Mouse (Mus musculus) lung, embryonic 14.5 days (tissue): ENCODE measurements around the gene Rnf24. TPM values are rescaled to one million over a fixed set of nuclear protein-coding genes. Genes with fewer than 3 reads are reported as not detected.
A peak's percentile ranks its signal among the peaks of the same experiment; 100 is the strongest.
"Not testable (repeated sequence)": the region's sequence is repeated elsewhere in the genome, so short reads cannot be mapped to it uniquely, and the experiment has no call there.

ENCODE experiments used
- ATAC-seq: fragments of 200-750 bp; cut with Nextera tagmentation; 2 replicates; pipeline ENCODE4 v1.8.0; 2017; ENCODE audit warnings: mild to moderate bottlenecking, moderate TSS enrichment, moderate library complexity; ENCODE audit not compliant: insufficient read depth
- DNase-seq: peaks from one replicate; pipeline ENCODE4 v3.0.0-alpha.2; 2015
- H3K27ac ChIP-seq: fragments of 300-500 bp; sonication (generic); 2 replicates; pipeline ENCODE4 v1.5.1; 2014; ENCODE audit warnings: low read depth, mild to moderate bottlenecking, moderate library complexity
- H3K27me3 ChIP-seq: fragments of 300-500 bp; sonication (generic); 2 replicates; pipeline ENCODE4 v1.6.1; 2014; ENCODE audit warnings: low read length, control low read depth; ENCODE audit not compliant: insufficient read depth
- H3K36me3 ChIP-seq: fragments of 300-500 bp; sonication (generic); 2 replicates; pipeline ENCODE4 v1.6.1; 2014; ENCODE audit warnings: control low read depth; ENCODE audit not compliant: insufficient read depth
- H3K4me1 ChIP-seq: fragments of 300-500 bp; sonication (generic); 2 replicates; pipeline ENCODE4 v1.6.1; 2014; ENCODE audit warnings: antibody characterized with exemption, control low read depth; ENCODE audit not compliant: insufficient read depth
- H3K4me2 ChIP-seq: fragments of 300-500 bp; sonication (generic); 2 replicates; pipeline ENCODE4 v1.6.1; 2014; ENCODE audit warnings: mild to moderate bottlenecking
- H3K4me3 ChIP-seq: fragments of 300-500 bp; sonication (generic); 2 replicates; pipeline ENCODE4 v1.5.1; 2014; ENCODE audit warnings: low read depth, low read length
- H3K9ac ChIP-seq: fragments of 300-500 bp; sonication (generic); 2 replicates; pipeline ENCODE4 v1.6.1; 2014
- H3K9me3 ChIP-seq: fragments of 300-500 bp; sonication (generic); 2 replicates; pipeline ENCODE4 v1.6.1; 2016; ENCODE audit warnings: low read depth, low read length, control low read depth
- CTCF ChIP-seq: IDR thresholded peaks from 2 replicates; pipeline ENCODE4 v1.5.1; 2016; ENCODE audit warnings: antibody characterized with exemption, low read depth
- WGBS: fragments of 180-500 bp; shearing (Covaris S2); extraction: QIAGEN DNeasy Blood & Tissue Kit; methylation state at CpG from one replicate; pipeline ENCODE4 v1.1.7; 2014; 5-methylcytosine and 5-hydroxymethylcytosine counted together
- polyA plus RNA-seq: library from polyadenylated mRNA; unstranded; fragments of >200 nt; fragmentation: Nextera tagmentation; extraction: Ambion mirVana; gene quantifications from 2 replicates; pipeline ENCODE4 v1.2.1, GENCODE M21; 2014

Rnf24 gene
- polyA plus RNA-seq, 1 experiment from 2014 or later: 5.3 TPM

DNA sequence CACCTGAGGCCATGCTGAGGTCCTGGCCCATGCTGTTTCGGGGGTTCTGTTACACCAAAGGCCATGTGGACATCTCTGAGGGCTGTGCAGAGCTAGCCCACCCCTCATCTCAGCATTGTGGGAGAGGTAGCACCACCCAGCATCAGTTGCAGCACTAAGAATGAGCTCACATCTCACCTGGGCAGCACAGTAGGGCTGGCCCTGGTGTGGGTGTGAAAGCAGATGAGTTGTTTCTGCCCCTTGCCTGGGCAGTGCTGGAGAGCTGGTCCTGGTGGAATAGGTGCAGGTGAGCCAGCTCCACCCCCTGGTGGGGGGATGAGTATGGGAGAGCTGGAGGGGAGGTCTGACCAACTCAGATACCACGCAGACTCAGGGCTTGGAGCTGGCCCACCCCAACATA, 36.5 kb downstream of the Rnf24 start:
- no peak for ATAC-seq
- WGBS: 74% methylated on average over 2 of the region's 2 CpGs
- no peak overlapping the region for H3K27ac ChIP-seq

DNA sequence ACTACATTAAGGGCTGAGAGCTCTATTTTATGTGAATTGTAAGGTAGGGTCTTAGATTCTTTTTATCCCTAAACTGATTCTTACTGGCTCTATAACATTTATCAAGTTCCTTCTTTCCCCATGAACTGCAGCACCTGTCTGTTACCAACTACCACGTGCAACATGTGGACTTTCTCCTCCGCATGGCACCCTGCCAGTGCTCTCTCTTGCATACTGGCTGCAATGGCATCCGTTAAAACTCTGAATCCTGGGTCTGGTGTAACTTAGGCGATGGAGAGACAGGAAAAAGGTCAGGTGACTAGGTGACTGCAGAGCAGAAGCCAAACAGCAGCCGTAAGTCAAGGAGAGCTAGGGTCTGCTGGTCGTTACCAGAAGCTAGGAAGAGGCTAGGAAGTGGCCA, 43.4 kb downstream of the Rnf24 start:
- Histone ChIP-seq H3K27me3 (no peaks in the 10 kb centered on the region), H3K4me3 (no peak overlapping the region), H3K36me3 (no peaks in the 10 kb centered on the region), H3K9ac (no peak overlapping the region), H3K4me1 (no peaks in the 10 kb centered on the region), H3K4me2 (no peak overlapping the region), H3K27ac (no peak overlapping the region), H3K9me3 (no peaks in the 10 kb centered on the region)
- no peak for TF ChIP-seq CTCF
- 48% methylated on average over 6 of the region's 6 CpGs for WGBS
- DNase-seq (no peak), ATAC-seq (no peak)

More for the DNA sequence above, 36.5 kb downstream of the Rnf24 start:
- Histone ChIP-seq H3K9ac (no peak overlapping the region), H3K4me1 (no peaks in the 10 kb centered on the region), H3K36me3 (no peaks in the 10 kb centered on the region), H3K4me2 (no peak overlapping the region), H3K9me3 (peaks cover 8% of the 10 kb centered on the region; the same call in 1 of the 2 replicates), H3K4me3 (no peak overlapping the region), H3K27me3 (no peaks in the 10 kb centered on the region)
- no peak for DNase-seq
- TF ChIP-seq CTCF: no peak

DNA sequence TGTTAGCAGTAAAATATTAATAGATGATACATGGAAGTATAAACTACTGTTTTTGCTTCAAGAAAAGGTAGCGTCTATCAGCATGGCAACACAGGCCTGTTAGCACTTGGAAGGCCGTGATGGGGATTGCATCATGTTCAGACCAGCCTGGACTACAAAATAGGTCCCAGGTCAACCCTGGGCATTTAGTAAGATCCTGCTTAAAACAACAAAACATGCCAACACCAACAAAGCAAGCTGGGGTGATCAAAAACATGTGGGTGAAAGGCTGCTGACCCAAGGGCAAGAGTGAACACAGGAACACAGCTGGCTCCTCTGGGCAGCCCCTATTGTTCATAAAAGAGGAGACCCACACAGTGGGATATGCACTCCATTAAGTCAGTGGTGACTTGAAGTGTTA, 44.9 kb downstream of the Rnf24 start:
- 84% methylated on average over 2 of the region's 2 CpGs for WGBS
- H3K27ac ChIP-seq: no peak overlapping the region
- no peaks in the 10 kb centered on the region for H3K9me3 ChIP-seq
- no peaks in the 10 kb centered on the region for H3K27me3 ChIP-seq
- H3K9ac ChIP-seq: no peak overlapping the region
- H3K4me1 ChIP-seq: no peaks in the 10 kb centered on the region
- TF ChIP-seq CTCF: no peak
- no peak overlapping the region for H3K4me3 ChIP-seq
- ATAC-seq (no peak), DNase-seq (no peak)
- H3K36me3 ChIP-seq: no peaks in the 10 kb centered on the region; the same call in 1 of the 2 replicates
- no peak overlapping the region for H3K4me2 ChIP-seq

DNA sequence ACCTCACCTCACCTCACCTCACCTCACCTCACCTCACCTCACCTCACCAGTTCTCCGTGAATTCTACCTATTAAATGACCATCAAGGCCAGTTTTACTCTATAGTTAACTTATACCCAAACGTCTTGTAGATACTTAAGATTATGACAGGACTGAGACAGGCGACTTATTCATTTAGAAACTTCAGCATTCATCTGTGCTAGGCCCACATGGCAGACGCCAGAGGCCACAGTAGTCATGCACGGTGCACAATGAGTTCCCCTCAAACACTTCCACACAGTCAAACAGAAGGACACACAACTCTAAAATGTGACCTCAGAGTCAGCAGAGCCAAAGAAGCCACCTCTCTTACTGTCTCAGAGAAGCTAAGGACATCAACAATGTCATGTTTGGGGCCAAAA, 45.3 kb downstream of the Rnf24 start:
- Histone ChIP-seq H3K4me3 (no peak overlapping the region), H3K27ac (no peak overlapping the region), H3K27me3 (no peaks in the 10 kb centered on the region), H3K9me3 (no peaks in the 10 kb centered on the region), H3K4me2 (no peak overlapping the region), H3K36me3 (no peaks in the 10 kb centered on the region; the same call in 1 of the 2 replicates), H3K9ac (no peak overlapping the region), H3K4me1 (no peaks in the 10 kb centered on the region)
- DNase-seq (no peak), ATAC-seq (no peak)
- whole genome bisulfite sequencing: 85% methylated on average over 5 of the region's 5 CpGs
- no peak for TF ChIP-seq CTCF

DNA sequence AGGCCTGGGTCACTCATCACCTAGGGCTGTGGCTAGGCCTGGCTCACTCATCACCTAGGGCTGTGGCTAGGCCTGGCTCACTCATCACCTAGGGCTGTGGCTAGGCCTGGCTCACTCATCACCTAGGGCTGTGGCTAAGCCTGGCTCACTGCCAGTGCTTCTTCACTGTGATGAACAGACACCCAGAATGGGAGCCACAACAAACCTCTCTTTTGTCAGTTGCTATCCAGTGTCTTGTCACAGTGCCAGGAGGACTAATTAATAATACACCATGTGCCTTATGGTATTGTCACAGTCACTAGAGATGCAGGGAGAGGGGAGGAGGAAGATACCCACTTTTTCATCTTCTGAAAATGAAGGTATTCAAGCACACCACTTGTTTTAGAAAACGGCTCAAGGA, 47.5 kb downstream of the Rnf24 start:
- H3K27ac ChIP-seq, H3K9me3 ChIP-seq, H3K4me1 ChIP-seq, H3K36me3 ChIP-seq, H3K4me3 ChIP-seq, ATAC-seq, H3K27me3 ChIP-seq, H3K4me2 ChIP-seq, H3K9ac ChIP-seq: not testable (repeated sequence)
- whole genome bisulfite sequencing: 82% methylated on average over 1 of the region's 1 CpGs
- DNase-seq: peak; percentile 24

DNA sequence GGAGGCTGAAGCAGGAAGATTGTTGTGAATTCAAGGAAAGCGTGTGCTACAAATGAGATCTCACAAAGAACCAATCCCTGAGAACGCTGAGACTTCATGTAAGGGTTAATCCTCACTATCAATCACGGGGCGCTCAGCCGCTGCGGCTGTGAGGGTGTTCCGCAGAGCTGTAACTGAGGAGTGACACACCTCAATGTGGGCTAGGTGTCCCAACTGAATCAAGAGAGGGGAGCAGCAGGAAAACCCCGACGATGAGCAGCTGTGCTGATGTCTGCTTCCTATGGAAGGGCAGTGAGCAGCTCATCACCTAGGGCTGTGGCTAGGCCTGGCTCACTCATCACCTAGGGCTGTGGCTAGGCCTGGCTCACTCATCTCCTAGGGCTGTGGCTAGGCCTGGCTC, 48.2 kb downstream of the Rnf24 start:
- Histone ChIP-seq H3K27me3 (no peaks in the 10 kb centered on the region), H3K4me3 (no peak overlapping the region), H3K27ac (no peak overlapping the region), H3K4me1 (no peaks in the 10 kb centered on the region), H3K9me3 (no peaks in the 10 kb centered on the region), H3K4me2 (no peak overlapping the region), H3K36me3 (peaks cover 9% of the 10 kb centered on the region; the same call in 1 of the 2 replicates), H3K9ac (no peak overlapping the region)
- DNase-seq: no peak
- ATAC-seq: no peak
- no peak for TF ChIP-seq CTCF
- 70% methylated on average over 9 of the region's 9 CpGs for WGBS

DNA sequence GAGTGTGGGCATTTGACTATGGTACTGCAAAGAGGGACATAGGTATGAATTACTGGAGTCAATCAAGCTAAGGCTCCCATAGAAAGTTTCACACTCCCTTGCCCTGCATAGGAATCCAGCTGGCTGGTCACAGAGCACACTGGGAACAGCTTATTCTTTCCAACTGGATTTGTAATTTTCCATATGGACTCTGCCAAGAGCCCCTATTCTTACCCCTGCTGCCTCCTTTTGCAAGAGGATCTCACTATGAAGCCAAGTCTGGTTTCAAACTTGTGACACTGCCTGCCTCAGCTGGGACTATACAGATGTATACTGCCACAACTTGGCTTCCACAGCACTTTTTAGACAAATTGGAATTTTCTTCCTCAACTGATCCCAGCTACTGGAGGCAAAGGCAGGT, 51.1 kb downstream of the Rnf24 start:
- no peak for TF ChIP-seq CTCF
- H3K9ac ChIP-seq: no peak overlapping the region
- no peak overlapping the region for H3K27ac ChIP-seq
- no peak for ATAC-seq
- H3K4me2 ChIP-seq: no peak overlapping the region
- no peaks in the 10 kb centered on the region for H3K27me3 ChIP-seq
- H3K36me3 ChIP-seq: peaks cover 30% of the 10 kb centered on the region
- no peaks in the 10 kb centered on the region for H3K4me1 ChIP-seq
- no peaks in the 10 kb centered on the region for H3K9me3 ChIP-seq
- H3K4me3 ChIP-seq: no peak overlapping the region
- peak; percentile 26 for DNase-seq

DNA sequence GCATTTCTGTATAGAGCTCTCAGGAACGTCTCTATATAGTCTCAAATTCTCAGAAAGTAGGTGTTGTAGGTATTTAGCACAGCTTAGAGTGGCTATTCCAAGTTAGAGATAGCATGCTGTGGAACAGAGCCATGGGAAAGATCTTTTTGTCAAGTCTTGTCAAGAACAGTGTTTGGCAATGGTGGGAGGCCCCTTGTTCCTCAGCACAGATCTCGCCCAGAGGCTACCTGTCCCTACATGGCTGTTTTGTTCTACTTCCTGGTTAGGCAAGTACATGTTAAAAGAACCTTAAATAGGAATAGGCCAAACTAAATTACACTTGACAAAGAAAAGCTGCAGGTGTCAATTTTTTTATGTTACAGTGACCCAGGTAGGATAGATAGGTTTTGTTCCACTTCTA, 52.2 kb downstream of the Rnf24 start:
- 82% methylated on average over 2 of the region's 2 CpGs for WGBS
- Histone ChIP-seq H3K4me3 (no peak overlapping the region), H3K9ac (no peak overlapping the region), H3K4me2 (no peak overlapping the region), H3K4me1 (no peaks in the 10 kb centered on the region), H3K36me3 (peaks cover 39% of the 10 kb centered on the region), H3K27me3 (no peaks in the 10 kb centered on the region), H3K9me3 (no peaks in the 10 kb centered on the region), H3K27ac (no peak overlapping the region)
- DNase-seq (no peak), ATAC-seq (no peak)
- TF ChIP-seq CTCF: no peak

DNA sequence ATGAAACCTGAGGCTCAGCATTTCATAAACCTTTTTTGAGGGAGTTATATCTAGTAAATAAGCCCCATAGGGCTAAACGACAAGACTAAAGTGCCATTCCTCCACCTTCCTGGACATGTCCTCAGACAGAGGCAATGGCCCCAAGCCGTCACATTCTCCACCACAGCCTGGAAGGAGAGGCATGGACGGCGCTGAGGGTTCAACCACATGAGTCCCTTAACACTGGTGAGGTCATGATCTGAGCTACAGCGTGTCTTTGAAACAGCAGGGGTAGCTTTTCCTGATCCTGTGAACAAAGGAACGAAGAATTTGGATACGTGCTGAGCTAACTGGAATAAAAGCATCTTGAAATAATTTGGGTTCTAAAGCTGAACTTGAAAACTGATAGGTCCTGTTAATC, 54.0 kb downstream of the Rnf24 start:
- DNase-seq, H3K9ac ChIP-seq, H3K27ac ChIP-seq, H3K9me3 ChIP-seq, H3K27me3 ChIP-seq, H3K4me3 ChIP-seq, H3K4me1 ChIP-seq, ATAC-seq, H3K4me2 ChIP-seq: not testable (repeated sequence)
- WGBS: 77% methylated on average over 7 of the region's 7 CpGs
- peaks cover 56% of the 10 kb centered on the region for H3K36me3 ChIP-seq
